Mouse (Mus musculus): ENCODE measurements around the gene Egfem1.

DNA sequence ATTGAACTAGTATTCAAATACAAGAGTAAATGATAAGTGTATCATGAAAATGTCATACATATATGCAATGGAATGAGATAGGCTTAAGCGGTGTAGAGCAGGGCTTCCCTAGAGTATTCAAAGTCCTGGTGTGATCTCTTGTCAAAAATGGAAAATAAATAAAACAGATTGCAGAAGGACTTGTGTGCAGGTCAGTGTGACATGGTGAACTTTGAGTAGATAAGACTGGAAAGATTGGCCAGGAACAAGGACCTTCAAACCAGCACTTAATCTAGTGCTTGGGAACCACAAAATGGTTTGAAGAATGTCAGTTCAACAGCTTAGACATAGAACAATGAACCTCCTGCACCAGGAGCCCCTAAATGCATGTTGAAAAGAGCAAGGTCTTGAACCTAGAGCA, 649.7 kb downstream of the Egfem1 start:
- no peak for TF ChIP-seq POLR2A (IDR thresholded peaks at IDR 0.05; ENCODE audit: insufficient read length, low read depth)
- no peak for TF ChIP-seq E2F4 (IDR thresholded peaks at IDR 0.05; ENCODE audit: insufficient read depth)
- no peak for TF ChIP-seq SRF (IDR thresholded peaks at IDR 0.05; ENCODE audit: control insufficient read depth, insufficient read length, low read depth)
- no peak for TF ChIP-seq MAX (IDR thresholded peaks at IDR 0.05; ENCODE audit: low read depth)
- no peak for TF ChIP-seq POLR2AphosphoS2 (IDR thresholded peaks at IDR 0.05; ENCODE audit: insufficient read length, low read depth)
- TF ChIP-seq REST (IDR thresholded peaks at IDR 0.05; ENCODE audit: insufficient read depth, insufficient read length): no peak
- TF ChIP-seq CEBPB (IDR thresholded peaks at IDR 0.05; ENCODE audit: insufficient read depth, poor library complexity, severe bottlenecking): no peak
